Mouse (Mus musculus) central nervous system, embryonic 18 days (tissue): ENCODE measurements around the gene Pigh. TPM values are rescaled to one million over a fixed set of nuclear protein-coding genes. Genes with fewer than 3 reads are reported as not detected.

Source experiments
- polyA plus RNA-seq: library from polyadenylated mRNA; depleted of rRNA; stranded (reverse); fragments of >200 nt; gene quantifications from 2 replicates; pipeline ENCODE4 v1.2.3, GENCODE M21; 2012; rRNA removed

Pigh gene
- polyA plus RNA-seq: 14.0 and 15.4 TPM in 2 replicates

GRCm38 (mm10) chr12:79089182-79089812 lies at the start of gene Pigh:
TSS of gene Pigh (minus strand) at chr12:79089651.

DNA sequence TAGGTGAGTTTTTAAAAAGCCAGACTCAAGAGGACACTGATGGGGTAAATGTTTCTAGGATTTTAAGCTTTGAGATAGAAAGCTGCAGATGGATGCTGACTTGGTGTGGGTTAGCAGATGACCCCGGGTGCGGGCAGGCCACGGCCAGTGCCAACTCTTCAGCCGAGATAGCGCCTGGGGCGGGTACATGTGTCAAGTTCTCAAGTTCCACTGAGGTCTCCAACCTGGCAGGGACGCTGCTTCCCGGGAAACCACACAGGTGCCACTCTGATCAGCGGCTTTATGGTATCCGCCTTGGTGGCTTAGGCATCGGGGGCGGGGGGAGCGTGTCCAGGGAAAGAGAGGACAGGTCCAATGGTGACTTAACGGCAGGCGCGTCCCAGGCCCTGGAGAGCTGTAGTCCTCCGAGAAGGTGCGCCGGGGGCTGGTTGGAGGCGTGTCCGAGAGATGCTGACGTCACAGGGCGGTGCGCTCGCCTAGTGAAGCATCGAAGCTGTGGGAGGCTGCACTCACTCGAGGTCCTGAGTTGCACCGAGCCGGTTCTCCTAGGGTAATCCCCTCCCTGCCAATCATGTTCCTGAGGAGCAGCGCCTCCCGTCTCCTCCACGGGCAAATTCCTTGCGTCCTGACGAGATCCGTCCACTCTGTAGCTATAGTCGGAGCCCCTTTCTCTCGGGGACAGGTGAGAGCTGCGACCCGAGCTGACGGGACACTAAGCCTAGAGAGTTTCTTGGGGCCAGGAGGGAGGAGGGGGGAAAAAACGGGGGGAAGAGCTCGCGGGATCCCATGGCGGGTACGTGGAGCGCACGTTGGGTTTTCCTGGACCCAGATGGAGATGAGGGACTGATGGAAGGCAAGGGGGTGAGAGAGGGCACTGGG lies 41.1 kb upstream of the Pigh start, which contains the start of gene Arg2:
Gene Arg2 (plus strand): TSS at position 479 of the 879 bp plus-strand sequence.

Other genes starting within 250 kb of the Pigh start
- 86.9 and 94.2 TPM in 2 replicates for gene Atp6v1d, start 228.0 kb downstream of the Pigh start, polyA plus RNA-seq
- gene Eif2s1, start 227.8 kb downstream of the Pigh start, polyA plus RNA-seq: 46.4 and 53.1 TPM in 2 replicates
- 1.6 and 1.8 TPM in 2 replicates for gene Plek2, start 182.7 kb downstream of the Pigh start, polyA plus RNA-seq
- 76.5 and 80.4 TPM in 2 replicates for gene Tmem229b, start 82.0 kb downstream of the Pigh start, polyA plus RNA-seq
- gene Plekhh1, start 60.5 kb downstream of the Pigh start, polyA plus RNA-seq: 4.4 and 4.6 TPM in 2 replicates
- 13.4 and 15.0 TPM in 2 replicates for gene Arg2, start 41.1 kb upstream of the Pigh start, polyA plus RNA-seq
- 111 and 120 TPM in 2 replicates for gene Vti1b, start 83.0 kb upstream of the Pigh start, polyA plus RNA-seq
- 43.1 and 43.6 TPM in 2 replicates for gene Rdh11, start 102.6 kb upstream of the Pigh start, polyA plus RNA-seq
- gene Rdh12, start 119.3 kb upstream of the Pigh start, polyA plus RNA-seq: 1.6 and 2.1 TPM in 2 replicates
- 21.3 and 22.6 TPM in 2 replicates for gene Zfyve26, start 206.7 kb upstream of the Pigh start, polyA plus RNA-seq
- 0.39 and 0.71 TPM in 2 replicates for gene Rad51b, start 207.6 kb upstream of the Pigh start, polyA plus RNA-seq